Mouse (Mus musculus): ENCODE measurements around the gene Slc4a1.

The Slc4a1 gene

DNA sequence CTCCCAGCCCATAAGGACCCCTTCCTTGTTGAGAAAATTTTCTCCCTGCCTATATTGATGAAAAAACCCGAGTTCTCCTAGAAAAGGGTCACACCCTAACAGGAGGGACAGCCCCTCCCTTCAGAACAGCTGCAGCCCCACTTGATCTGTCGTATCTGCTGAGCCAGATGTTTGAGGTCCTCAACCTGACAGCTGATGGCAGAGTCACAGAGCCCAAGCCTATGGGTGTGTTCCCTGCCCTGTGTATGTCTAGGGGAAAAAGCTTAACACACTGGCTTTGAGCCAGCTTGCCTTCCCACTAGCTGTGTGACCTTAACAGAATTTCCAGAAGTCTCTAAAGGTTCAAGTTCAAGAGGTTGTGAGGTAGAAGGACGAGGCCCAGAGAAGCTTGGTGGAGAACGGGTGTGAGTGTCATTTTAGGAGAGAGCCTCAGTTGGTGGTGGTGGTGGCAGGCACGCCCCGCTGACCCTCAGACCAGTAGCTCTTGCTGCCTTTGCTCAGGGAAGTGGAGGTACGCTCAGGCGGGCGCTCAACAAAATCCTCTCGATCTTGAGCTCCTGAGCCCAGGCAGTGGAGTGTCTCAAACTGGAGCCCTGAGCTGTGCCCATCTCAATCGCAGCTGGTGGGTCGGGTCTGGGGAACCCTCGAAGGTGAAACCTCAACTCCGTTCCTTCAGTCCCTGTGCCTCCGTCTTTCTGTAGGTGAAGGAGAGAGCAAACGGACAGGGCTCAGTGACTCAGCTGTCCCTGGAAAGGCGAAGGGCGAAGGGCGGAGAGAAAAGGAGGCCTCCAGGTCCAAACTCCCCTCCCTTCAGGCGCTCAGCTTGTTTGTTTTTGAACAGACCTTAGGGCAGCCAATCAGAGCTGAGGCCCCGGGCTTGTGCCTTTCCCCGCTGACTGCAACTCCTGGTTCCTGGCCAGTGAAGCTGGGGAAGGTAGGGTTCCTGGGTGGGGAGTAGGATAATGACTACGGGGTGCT, 9.5 kb upstream of the Slc4a1 start:
- DNase-seq (ENCODE audit: low read depth, low spot score) = no peak

DNA sequence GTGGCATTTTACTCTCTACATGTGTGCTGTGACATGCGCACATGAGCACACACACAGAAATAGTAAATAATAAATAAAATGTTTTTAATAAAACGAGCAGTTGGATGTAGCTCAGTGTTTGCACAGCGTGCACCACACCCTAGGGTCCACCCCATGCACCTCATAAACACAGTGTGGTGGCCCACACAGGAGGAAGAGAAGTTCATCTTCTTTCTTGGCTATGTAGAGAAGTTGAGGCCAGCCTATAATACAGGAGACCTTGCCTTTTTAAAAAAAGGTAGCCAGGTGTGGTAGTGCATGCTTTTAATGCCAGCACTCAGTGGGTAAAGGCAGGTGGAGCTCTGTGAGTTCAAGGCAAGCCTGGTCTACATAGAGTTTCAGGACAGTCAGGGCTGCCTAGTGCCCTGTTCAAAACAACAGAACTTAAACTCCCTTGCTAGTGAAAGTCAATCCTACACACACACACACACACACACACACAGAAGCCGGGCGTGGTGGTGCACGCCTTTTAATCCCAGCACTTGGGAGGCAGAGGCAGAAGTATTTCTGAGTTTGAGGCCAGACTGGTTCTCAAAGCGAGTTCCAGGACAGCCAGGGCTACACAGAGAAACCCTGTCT, 8.2 kb upstream of the Slc4a1 start:
- no peak for DNase-seq (ENCODE audit: low read depth, low spot score)

DNA sequence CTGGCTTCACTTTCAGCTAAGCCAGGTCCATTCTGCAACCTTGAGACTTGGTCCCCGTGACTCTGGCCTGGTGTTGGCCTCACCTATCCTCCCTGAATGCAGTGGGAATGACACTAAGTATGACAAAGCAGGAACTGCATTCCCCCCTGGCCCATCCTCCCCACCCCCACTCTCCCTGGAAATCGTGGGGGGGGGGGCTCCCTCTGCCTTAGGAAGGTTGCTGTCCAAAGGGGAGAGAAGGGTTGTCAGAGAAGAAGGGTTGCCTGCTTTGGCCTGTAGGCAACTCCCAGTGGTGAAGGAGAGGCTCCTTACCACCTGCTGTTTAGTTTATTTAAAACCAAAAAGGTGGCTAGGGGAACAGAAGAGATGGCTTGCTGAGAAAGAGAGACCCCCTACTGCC, 7.6 kb upstream of the Slc4a1 start:
- no peak for DNase-seq (ENCODE audit: low read depth, low spot score)

DNA sequence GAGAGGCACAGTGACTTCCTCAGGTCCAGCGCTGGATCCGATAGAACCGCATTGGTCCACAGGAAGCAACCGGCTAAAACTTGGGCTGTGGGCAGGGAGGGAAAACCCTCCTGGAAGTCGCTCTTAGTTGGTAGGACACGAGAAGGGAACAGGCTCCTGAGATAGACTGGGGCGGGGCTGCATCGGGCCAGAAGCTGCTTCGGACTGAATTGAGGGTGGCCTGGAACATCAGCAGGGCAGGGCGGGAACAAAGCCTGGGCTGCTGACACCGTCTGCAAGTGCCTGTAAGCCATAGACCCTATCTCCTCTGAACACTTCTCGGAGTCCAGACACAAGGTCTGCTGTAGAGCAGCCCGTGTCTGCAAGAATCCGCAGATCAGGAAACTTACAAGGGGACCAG, 6.9 kb upstream of the Slc4a1 start:
- DNase-seq (ENCODE audit: low read depth, low spot score) = no peak

DNA sequence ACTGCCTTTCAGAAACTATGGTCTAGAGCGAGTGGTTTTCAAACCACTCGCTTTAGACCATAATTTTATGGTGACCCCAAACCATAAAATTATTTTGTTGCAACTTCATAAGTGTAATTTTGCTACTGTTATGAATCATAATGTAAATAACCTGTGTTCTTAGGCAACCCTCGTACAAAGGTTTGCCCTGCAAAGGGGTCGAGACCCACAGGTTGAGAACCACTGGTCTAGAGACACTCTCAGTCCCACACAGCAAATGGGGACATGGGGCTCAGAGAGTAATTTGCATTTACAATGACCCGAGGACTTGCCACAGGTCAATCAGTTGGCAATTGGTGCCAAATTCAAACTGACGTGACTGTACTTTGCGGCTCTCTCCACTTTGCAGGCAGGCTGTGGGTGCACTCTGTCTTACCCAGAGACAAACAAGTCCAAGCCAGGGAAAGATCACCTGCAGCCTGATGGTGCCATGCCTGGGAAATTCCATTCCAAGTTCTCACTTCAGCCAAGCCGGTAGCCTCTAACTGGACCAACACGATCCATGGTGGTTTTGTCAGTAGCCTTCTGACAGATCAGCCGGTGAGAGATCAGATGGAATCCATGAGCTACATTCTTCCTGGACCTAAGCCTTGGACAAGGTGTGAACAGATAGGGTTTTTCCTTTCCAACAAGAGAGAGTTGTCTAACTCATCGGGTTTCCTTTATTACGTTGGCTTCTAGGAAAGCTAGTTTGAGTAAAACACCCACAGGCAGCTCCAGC, 6.1 kb upstream of the Slc4a1 start:
- no peak for DNase-seq (ENCODE audit: low read depth, low spot score)

DNA sequence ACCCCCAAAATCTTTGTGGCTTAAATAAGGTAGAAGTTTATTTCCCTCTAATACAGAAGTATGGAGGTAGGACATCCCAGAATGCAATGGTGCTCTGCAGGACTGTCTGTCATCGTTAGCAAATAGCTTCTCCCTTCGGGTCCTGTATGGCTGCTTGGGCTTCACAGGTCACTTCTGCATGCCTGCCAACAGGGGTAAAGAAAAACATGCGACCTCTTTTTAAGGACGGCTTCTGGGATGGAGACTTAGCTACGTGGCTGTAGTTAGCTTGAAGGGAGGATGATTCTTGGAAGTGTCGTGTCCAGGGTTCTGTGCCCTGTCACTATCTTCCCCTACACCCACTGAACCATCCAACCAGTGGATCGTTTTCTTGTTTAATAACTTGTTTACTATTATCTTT, 4.3 kb upstream of the Slc4a1 start:
- no peak for DNase-seq (ENCODE audit: low read depth, low spot score)

DNA sequence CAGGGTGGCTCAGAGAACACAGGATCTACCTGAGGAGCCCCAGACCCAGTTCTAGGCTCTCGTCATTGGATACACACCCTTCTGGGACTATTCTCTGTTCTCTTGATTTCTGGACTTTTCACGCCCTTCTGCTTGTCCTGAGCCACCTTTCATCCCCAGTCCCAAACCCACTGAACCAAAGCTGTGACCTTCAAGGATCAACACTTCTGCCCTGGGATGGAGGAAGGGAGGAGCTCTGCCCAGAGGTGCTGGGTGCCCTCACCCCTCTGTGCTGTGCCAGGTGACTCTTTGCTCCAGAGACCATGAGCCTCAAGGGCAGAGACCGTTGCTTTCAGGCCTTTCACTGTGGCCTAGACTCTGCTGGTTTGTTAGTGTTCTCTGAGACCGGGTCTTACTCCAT, 3.3 kb upstream of the Slc4a1 start:
- no peak for DNase-seq (ENCODE audit: low read depth, low spot score)

DNA sequence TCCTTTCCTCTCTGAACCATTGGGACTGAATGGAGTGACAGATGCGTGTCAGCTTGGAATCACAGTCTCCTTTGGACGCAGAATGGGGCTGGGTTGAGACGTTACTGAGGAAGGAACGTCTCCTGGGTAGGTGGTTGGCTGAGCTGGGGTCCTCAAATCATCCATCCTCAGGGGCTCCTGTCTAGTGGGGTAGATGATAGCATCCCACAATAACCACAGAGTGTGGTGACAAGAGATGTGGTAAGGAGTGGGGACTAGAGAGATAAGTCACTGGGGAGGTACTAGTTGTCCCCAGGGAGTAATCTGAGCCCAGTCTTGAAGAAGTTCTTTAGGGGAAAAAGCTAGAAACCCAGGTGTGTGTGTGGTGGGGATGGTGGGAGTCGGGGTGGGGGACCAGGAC, 2.3 kb upstream of the Slc4a1 start:
- no peak for DNase-seq (ENCODE audit: low read depth, low spot score)

DNA sequence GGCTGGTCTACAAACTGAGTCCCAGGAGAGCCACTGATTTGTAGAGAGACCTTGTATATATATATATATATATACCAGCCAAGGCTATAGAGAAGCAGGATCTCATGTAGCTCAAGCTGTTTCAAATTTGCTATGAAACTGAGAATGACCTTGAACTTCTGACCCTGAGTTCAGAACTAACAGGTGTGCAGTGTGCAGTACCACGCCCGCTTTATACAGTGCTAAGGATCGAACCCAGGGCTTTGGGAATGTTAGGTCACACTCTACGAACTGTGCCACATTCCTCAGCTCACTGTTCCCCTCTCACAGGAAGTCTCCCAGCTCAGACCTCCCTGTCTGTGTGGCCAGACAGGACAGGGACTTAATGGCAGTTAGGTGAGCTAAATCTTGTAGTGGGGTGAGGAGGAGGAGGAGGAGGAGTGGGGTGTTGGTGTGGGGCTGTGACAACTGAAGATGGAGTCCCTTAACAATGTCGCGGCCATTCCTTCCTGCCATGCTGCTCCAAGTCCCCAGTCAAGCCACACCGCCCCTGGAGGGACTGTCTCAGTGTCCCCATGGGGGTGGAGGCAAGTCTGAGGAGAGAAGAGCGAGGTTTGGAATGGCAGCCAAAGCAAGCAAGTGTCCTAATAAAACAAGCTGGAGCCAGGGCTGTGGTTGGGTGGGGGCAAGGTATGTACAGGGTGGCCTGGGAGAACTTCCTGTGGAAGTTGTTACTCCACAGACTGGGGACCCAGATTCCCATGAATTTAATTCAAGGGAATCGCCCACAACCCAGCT, 1.7 kb upstream of the Slc4a1 start:
- no peak for DNase-seq (ENCODE audit: low read depth, low spot score)

DNA sequence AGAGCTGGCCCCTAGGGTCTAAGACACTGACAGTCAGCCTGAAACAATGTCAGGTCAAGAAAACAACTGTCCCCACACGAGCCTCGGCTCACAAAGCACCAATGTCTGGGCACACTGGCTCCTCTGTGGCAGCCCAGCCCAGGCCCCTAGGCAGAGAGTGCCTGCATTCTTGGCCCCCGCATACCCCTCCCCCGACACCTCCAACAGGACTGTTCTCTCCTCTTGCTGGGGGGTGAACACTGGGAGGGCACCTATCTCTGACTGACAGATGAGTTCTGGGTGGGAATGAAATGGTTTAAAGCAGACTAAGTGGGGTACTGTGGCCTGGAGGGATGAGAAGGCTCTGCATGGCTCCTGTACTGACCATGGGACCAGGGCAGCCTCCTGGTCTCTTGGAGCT, 304 bp downstream of the Slc4a1 start:
- no peak for DNase-seq (ENCODE audit: low read depth, low spot score)

DNA sequence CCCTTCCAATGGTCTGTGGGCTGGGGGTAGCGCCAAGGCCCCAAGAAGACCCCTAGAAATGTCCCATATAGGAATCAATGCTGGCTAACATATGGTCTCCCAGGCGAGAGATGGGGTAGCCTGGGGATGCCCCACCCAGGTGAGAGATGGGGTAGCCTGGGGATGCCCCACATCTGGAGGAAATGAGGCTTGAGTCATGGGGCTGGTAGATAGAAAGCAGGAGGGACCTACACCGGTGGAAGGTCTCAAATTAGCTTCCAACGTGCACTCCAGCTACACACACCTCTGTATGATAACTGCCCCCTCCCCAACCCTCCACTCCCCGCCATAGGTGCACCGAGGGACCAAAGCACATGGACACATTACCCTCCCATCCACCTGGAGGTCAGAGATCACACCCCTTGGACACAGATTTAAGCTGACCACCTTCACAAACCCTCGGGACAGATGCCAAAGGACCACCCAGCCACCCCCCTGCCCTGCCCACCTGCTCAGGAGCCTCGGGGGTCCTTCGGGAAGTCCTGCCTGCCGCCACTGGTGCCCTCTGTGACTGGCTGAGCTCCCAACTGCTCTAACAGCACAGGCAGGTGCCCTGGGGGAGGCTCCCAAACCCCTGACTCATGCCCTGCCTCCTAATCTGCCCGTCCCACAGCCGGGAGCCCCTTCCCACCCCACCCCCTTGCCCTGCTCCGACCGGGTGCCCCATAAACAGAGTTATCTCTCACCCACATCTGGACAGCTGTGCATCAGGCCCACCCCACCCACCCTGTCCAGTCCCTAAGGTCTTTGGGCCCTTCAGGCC, 1.2 kb downstream of the Slc4a1 start:
- DNase-seq (ENCODE audit: low read depth, low spot score) = no peak

DNA sequence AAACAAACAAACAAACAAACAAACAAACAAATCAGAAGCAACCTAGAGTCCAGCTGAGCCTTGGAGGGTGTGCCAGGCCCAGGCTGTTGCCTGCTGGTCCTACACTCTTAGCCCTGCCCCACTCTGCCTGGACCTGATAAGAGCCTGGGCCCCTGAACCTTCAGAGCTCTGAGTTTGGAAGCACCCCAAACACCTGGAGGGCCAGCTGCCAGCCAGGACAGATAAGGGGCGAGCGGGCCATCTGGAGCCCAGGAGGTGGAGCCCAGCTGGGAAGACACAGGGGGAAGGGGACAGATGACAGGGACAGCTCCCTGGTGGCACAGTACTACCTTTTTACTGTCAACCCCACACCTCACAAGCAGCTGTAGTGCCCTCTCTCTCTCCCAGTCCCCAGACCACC, 2.4 kb downstream of the Slc4a1 start:
- no peak for DNase-seq (ENCODE audit: low read depth, low spot score)

DNA sequence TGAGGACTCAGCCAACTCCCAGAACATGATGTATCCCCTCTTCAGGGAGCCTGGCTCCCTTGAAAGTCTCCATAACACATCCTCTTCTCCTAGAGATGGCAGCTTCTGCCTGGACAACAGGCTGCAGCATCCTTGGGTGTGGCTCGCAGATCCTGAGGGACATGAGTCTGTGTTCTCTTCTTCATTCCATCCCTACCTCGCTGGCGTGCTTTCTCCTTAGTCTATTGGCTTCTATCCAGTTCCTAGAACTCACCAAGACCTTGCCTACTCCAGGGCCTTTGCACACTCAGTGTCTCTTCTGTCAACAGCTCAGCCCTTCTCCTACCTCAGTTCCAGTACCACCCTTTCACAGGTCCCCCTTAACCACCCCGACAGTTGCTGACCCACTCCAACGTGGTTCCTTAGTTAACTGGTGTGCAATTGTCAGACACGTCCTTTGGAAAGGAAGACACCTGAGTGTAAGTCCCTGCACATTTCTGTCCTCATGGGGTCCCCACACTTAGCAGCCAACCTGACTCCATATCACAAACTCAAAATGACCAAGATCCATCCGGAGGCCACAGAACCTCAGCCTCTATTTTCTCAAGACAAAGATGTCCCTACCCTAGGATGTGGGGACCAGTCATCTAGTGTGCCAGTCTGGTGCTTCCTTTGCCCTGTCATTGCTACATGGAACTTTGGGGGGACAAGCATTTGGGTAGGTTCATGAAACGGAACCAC, 4.1 kb downstream of the Slc4a1 start:
- DNase-seq (ENCODE audit: low read depth, low spot score) = no peak

DNA sequence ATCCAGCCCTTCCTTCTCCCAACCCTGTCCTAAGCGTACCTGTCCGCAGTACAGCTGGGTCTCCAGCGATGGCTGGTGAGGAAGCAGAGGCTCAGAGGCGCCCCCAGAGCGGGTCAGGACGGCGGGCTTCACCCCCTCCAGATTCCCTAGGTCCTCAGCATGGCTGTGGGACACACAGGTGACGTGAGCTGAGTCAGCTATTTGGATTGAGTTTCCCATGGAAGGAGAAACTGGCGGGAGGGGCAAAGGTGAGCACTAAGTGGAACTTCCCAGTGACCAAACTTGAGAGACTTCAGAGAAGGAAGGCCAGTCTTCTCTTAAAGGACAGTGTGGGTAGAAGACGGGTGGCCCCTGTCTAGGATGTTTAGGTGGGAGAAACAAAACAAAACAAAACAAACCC, 7.6 kb downstream of the Slc4a1 start:
- no peak for DNase-seq (ENCODE audit: low read depth, low spot score)

DNA sequence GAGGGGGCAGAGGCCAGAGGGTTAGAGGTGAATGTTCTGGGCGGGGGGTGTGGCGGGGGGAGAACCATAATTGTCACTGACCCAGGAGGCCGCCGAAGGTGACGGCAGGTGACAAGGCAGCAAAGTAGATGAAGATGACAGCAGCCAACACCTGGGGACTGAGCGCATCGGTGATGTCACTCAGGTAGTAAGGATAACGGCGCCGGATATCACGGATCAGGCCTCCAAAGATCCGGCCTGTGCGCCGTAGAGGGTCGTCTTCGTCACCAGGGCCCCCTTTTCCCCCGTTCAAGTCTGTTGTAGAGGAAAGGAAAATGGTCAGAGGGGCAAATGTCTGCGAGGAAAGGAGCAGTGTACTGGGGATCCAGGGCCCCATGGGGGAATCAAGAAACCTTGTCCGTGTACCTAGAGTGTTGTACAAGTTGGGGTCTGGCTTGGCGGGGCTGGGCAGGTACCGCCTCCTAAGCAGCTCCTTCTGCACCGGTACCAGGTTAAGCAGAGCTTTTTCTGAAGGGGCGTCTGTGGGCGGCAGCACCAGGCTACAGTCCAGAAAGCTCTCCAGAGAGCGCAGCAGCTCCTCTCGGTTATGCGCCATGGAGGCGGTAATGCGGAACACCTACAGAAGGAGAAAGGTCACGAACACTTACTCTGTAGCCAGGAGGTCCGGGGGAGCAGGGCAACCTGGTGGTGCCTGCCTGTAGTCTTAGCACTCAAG, 9.2 kb downstream of the Slc4a1 start:
- DNase-seq (ENCODE audit: low read depth, low spot score) = no peak

DNA sequence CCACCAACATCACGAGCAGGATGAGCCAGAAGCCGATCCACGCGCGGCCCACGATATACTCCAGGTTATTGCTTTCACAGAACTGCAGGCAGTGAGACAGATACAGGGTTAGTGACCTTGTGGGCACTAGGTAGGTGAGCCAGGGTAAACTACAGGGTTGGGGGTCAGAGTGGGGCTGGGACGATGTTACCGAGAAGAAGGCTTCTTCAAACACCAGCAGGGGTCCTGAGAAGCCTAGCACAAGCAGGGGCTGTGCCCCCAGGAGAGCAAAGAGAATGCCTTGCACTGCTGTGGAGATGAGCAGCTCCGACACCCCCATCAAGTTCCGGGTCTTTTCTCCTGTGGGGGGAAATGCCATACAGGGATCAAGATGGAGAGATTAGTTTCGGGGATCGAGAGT, 9.8 kb downstream of the Slc4a1 start:
- no peak for DNase-seq (ENCODE audit: low read depth, low spot score)

DNA sequence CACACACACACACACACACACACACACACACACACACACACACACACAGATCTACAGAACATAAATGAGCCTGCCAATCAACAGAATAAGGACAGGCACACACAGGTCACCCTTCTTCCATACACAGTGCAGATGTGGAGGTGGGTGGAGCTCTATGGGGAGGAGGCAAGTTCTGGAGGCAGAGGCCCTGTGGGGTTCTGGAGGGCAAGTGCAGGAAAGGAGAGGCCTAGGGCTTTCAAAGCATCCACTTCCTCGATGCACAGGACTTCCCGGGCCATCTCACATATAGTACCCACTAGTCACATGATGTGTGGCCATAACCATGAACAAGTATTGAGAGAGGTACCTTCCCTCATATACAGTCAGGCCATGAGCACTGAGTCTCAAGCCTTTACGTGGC, 10.5 kb downstream of the Slc4a1 start:
- DNase-seq (ENCODE audit: low read depth, low spot score) = no peak

DNA sequence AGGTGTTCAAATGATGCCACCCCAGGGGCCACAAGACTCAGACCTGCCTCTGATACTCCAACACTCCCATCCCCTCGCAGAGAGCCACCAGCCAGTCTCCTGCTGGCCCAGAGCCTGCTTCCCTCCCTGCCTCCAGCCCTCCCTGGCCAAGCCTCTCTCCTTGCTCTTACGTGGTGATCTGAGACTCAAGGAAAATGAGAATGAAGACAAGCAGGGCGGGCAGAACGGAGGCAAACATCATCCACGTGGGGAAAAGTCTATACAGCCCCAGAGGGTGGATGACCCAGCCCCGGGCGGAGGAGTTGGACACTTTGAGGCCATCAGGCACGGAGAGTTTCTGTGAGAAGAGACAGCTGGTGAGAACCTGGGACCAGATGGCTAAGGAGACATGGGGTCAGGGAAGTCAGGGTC, 13.0 kb downstream of the Slc4a1 start:
- no peak for DNase-seq (ENCODE audit: low read depth, low spot score)

DNA sequence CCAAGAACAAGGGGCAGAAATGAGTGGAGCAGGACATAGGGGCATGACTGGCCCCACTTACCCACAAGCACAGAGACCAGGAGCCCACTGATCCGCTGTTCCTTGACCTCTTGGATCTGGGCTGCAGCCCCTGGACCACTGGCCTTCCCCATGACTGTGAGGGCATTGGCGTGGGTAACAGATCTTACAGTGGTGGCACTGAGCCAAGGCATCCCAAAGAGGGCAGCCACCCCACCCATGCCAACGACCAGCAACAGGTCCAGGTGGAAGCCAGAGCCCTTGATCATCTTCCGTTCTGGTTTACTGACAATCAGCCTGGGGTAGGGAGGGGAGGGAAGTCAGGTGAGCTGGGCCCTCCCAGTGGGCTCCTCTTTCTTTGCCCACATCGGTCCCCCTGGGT, 13.6 kb downstream of the Slc4a1 start:
- no peak for DNase-seq (ENCODE audit: low read depth, low spot score)

Measured in brain, embryonic 18.5 days (tissue).